Mouse (Mus musculus): ENCODE results near the gene Cdc6. TPM values are rescaled to one million over a fixed set of nuclear protein-coding genes. Genes with fewer than 3 reads are reported as not detected.

Gene Cdc6
- 69.1 and 79.8 TPM in 2 replicates for polyA plus RNA-seq (2015; fragmentation: Nextera tagmentation; extraction: Ambion mirVana)

- peak; percentile 87 for ATAC-seq (ENCODE audit: low read depth)
- Histone ChIP-seq H3K36me3 (peaks cover 42% of the 10 kb centered on the region), H3K27me3 (no peaks in the 10 kb centered on the region), H3K4me3 (replicated peaks) (peak within 1 kb of the TSS; percentile 89), H3K27ac (peak within 1 kb of the TSS; percentile 98), H3K9me3 (replicated peaks) (no peaks in the 10 kb centered on the region), H3K4me2 (peak within 1 kb of the TSS; percentile 96), H3K4me1 (replicated peaks) (peaks cover 89% of the 10 kb centered on the region), H3K9ac (peak within 1 kb of the TSS; percentile 91)
- WGBS (ENCODE audit: insufficient replicate concordance) = under 1% methylated on average over 49 of the region's 49 CpGs
- peak; percentile 99 for DNase-seq
Measured at GRCm38 (mm10) chr11:98907437-98908173, at the start of gene Cdc6. TSS of gene Cdc6 (plus strand) at chr11:98907801.

- Histone ChIP-seq H3K9me3 (replicated peaks) (no peaks in the 10 kb centered on the region), H3K4me2 (peak overlapping the region; percentile 36; the same call in 1 of the 2 replicates), H3K27ac (0 out of 2 replicates have a peak overlapping the region, but pooled peaks have one; percentile 10), H3K27me3 (no peaks in the 10 kb centered on the region), H3K36me3 (no peaks in the 10 kb centered on the region), H3K4me3 (replicated peaks) (0 out of 2 replicates have a peak overlapping the region, but pooled peaks have one; percentile 11), H3K4me1 (replicated peaks) (peaks cover 15% of the 10 kb centered on the region), H3K9ac (peak overlapping the region; percentile 49; the same call in 1 of the 2 replicates)
- peak; percentile 58 for ATAC-seq (ENCODE audit: low read depth)
- peak; percentile 74 for DNase-seq
- 30% methylated on average over 14 of the region's 14 CpGs for WGBS (ENCODE audit: insufficient replicate concordance)
Measured at GRCm38 (mm10) chr11:98858759-98859731, 48.6 kb upstream of the Cdc6 start.

GRCm38 (mm10) chr11:98863028-98863750 lies 44.4 kb upstream of the Cdc6 start, which contains the start of gene Wipf2:
TSS of gene Wipf2 (plus strand) at chr11:98863638.
- H3K4me3 ChIP-seq (replicated peaks) = peak within 1 kb of the TSS; percentile 79
- peak within 1 kb of the TSS; percentile 89 for H3K9ac ChIP-seq
- H3K27ac ChIP-seq = peak within 1 kb of the TSS; percentile 86
- H3K4me2 ChIP-seq = peak within 1 kb of the TSS; percentile 85
- no peaks in the 10 kb centered on the region for H3K9me3 ChIP-seq (replicated peaks)
- 8% methylated on average over 40 of the region's 41 CpGs for WGBS (ENCODE audit: insufficient replicate concordance)
- ATAC-seq (ENCODE audit: low read depth) (peak; percentile 91), DNase-seq (peak; percentile 92)
- peaks cover 24% of the 10 kb centered on the region for H3K4me1 ChIP-seq (replicated peaks)
- no peaks in the 10 kb centered on the region for H3K27me3 ChIP-seq
- peaks cover 22% of the 10 kb centered on the region for H3K36me3 ChIP-seq

GRCm38 (mm10) chr11:98863751-98864429 lies 43.7 kb upstream of the Cdc6 start:
- H3K27ac ChIP-seq = peak overlapping the region; percentile 86
- peaks cover 28% of the 10 kb centered on the region for H3K36me3 ChIP-seq
- H3K27me3 ChIP-seq = no peaks in the 10 kb centered on the region
- ATAC-seq (ENCODE audit: low read depth) = peak; percentile 52
- peak overlapping the region; percentile 79 for H3K4me3 ChIP-seq (replicated peaks)
- peak overlapping the region; percentile 85 for H3K4me2 ChIP-seq
- DNase-seq = peak; percentile 27
- peaks cover 22% of the 10 kb centered on the region for H3K4me1 ChIP-seq (replicated peaks)
- H3K9ac ChIP-seq = peak overlapping the region; percentile 89
- WGBS (ENCODE audit: insufficient replicate concordance) = under 1% methylated on average over 39 of the region's 39 CpGs
- no peaks in the 10 kb centered on the region for H3K9me3 ChIP-seq (replicated peaks)

- H3K9me3 ChIP-seq (replicated peaks) = no peaks in the 10 kb centered on the region
- no peak overlapping the region for H3K4me3 ChIP-seq (replicated peaks)
- H3K36me3 ChIP-seq = peaks cover 47% of the 10 kb centered on the region
- H3K4me1 ChIP-seq (replicated peaks) = peaks cover 30% of the 10 kb centered on the region
- no peak overlapping the region for H3K4me2 ChIP-seq
- H3K27ac ChIP-seq = no peak overlapping the region
- 88% methylated on average over 12 of the region's 12 CpGs for WGBS (ENCODE audit: insufficient replicate concordance)
- H3K9ac ChIP-seq = no peak overlapping the region
- no peaks in the 10 kb centered on the region for H3K27me3 ChIP-seq
- no peak for ATAC-seq (ENCODE audit: low read depth)
- DNase-seq = no peak
Measured at GRCm38 (mm10) chr11:98867293-98867692, 40.3 kb upstream of the Cdc6 start.

GRCm38 (mm10) chr11:98869906-98870305 lies 37.7 kb upstream of the Cdc6 start:
- Histone ChIP-seq H3K9me3 (replicated peaks) (no peaks in the 10 kb centered on the region), H3K27ac (no peak overlapping the region), H3K9ac (no peak overlapping the region), H3K36me3 (peaks cover 49% of the 10 kb centered on the region), H3K4me3 (replicated peaks) (no peak overlapping the region), H3K4me1 (replicated peaks) (peaks cover 25% of the 10 kb centered on the region), H3K27me3 (no peaks in the 10 kb centered on the region), H3K4me2 (no peak overlapping the region)
- ATAC-seq (ENCODE audit: low read depth) (no peak), DNase-seq (no peak)
- 84% methylated on average over 8 of the region's 8 CpGs for WGBS (ENCODE audit: insufficient replicate concordance)

GRCm38 (mm10) chr11:98870791-98871190 lies 36.8 kb upstream of the Cdc6 start:
- H3K4me2 ChIP-seq = no peak overlapping the region
- no peak overlapping the region for H3K4me3 ChIP-seq (replicated peaks)
- H3K27ac ChIP-seq = no peak overlapping the region
- no peak for DNase-seq
- ATAC-seq (ENCODE audit: low read depth) = no peak
- H3K36me3 ChIP-seq = peaks cover 50% of the 10 kb centered on the region
- WGBS (ENCODE audit: insufficient replicate concordance) = 77% methylated on average over 5 of the region's 5 CpGs
- peaks cover 24% of the 10 kb centered on the region for H3K4me1 ChIP-seq (replicated peaks)
- H3K27me3 ChIP-seq = no peaks in the 10 kb centered on the region
- no peak overlapping the region for H3K9ac ChIP-seq
- H3K9me3 ChIP-seq (replicated peaks) = no peaks in the 10 kb centered on the region

GRCm38 (mm10) chr11:98871416-98871815 lies 36.2 kb upstream of the Cdc6 start:
- peaks cover 24% of the 10 kb centered on the region for H3K4me1 ChIP-seq (replicated peaks)
- DNase-seq (no peak), ATAC-seq (ENCODE audit: low read depth) (no peak)
- WGBS (ENCODE audit: insufficient replicate concordance) = 70% methylated on average over 4 of the region's 4 CpGs
- H3K9ac ChIP-seq = no peak overlapping the region
- no peak overlapping the region for H3K27ac ChIP-seq
- H3K27me3 ChIP-seq = no peaks in the 10 kb centered on the region
- no peak overlapping the region for H3K4me3 ChIP-seq (replicated peaks)
- no peak overlapping the region for H3K4me2 ChIP-seq
- H3K9me3 ChIP-seq (replicated peaks) = no peaks in the 10 kb centered on the region
- peaks cover 46% of the 10 kb centered on the region for H3K36me3 ChIP-seq

- WGBS (ENCODE audit: insufficient replicate concordance) = 85% methylated on average over 4 of the region's 4 CpGs
- DNase-seq (no peak), ATAC-seq (ENCODE audit: low read depth) (no peak)
- H3K9me3 ChIP-seq (replicated peaks) = no peaks in the 10 kb centered on the region
- H3K4me2 ChIP-seq = no peak overlapping the region
- peaks cover 26% of the 10 kb centered on the region for H3K4me1 ChIP-seq (replicated peaks)
- no peak overlapping the region for H3K4me3 ChIP-seq (replicated peaks)
- no peak overlapping the region for H3K27ac ChIP-seq
- H3K27me3 ChIP-seq = no peaks in the 10 kb centered on the region
- H3K36me3 ChIP-seq = peaks cover 40% of the 10 kb centered on the region
- H3K9ac ChIP-seq = no peak overlapping the region
Measured at GRCm38 (mm10) chr11:98872040-98872439, 35.6 kb upstream of the Cdc6 start.

GRCm38 (mm10) chr11:98873900-98874299 lies 33.7 kb upstream of the Cdc6 start:
- 70% methylated on average over 9 of the region's 9 CpGs for WGBS (ENCODE audit: insufficient replicate concordance)
- peaks cover 23% of the 10 kb centered on the region; the same call in 1 of the 2 replicates for H3K36me3 ChIP-seq
- H3K4me1 ChIP-seq (replicated peaks) = peaks cover 26% of the 10 kb centered on the region
- ATAC-seq (ENCODE audit: low read depth) = peak; percentile 67
- H3K9ac ChIP-seq = no peak overlapping the region
- no peaks in the 10 kb centered on the region for H3K27me3 ChIP-seq
- DNase-seq = no peak
- H3K9me3 ChIP-seq (replicated peaks) = no peaks in the 10 kb centered on the region
- no peak overlapping the region for H3K4me2 ChIP-seq
- no peak overlapping the region for H3K27ac ChIP-seq
- no peak overlapping the region for H3K4me3 ChIP-seq (replicated peaks)
